Mouse (Mus musculus): Measurements from ENCODE around the gene Cisd1.

Gene Cisd1

GRCm38 (mm10) chr10:71348637-71349280 is 4.0 kb upstream of the Cisd1 start:
- DNase-seq (ENCODE audit: low spot score in 2 of 2), result no peak

- DNase-seq (ENCODE audit: low spot score in 2 of 2), result peak; percentile 30 to 39
Observed at GRCm38 (mm10) chr10:71347964-71348636, 3.3 kb upstream of the Cisd1 start.

GRCm38 (mm10) chr10:71347509-71347949 is 2.8 kb upstream of the Cisd1 start, which contains the start of gene Ipmk:
Gene Ipmk (plus strand): TSS chr10:71347763.
- DNase-seq (ENCODE audit: low spot score in 2 of 2), result peak; percentile 96 to 99

- DNase-seq (ENCODE audit: low spot score in 2 of 2), result no peak
Observed at GRCm38 (mm10) chr10:71346722-71347508, 2.2 kb upstream of the Cisd1 start.

- DNase-seq (ENCODE audit: low spot score in 2 of 2), result no peak
Observed at GRCm38 (mm10) chr10:71346106-71346505, 1.4 kb upstream of the Cisd1 start.

- no peak for DNase-seq (ENCODE audit: low spot score in 2 of 2)
Observed at GRCm38 (mm10) chr10:71343567-71344265, 1.0 kb downstream of the Cisd1 start.

- DNase-seq (ENCODE audit: low spot score in 2 of 2), result no peak
Observed at GRCm38 (mm10) chr10:71343130-71343529, 1.6 kb downstream of the Cisd1 start.

- no peak for DNase-seq (ENCODE audit: low spot score in 2 of 2)
Observed at GRCm38 (mm10) chr10:71342030-71342805, 2.5 kb downstream of the Cisd1 start.

GRCm38 (mm10) chr10:71341290-71341689 is 3.5 kb downstream of the Cisd1 start:
- no peak for DNase-seq (ENCODE audit: low spot score in 2 of 2)

GRCm38 (mm10) chr10:71340195-71340594 is 4.6 kb downstream of the Cisd1 start:
- DNase-seq (ENCODE audit: low spot score in 2 of 2), result no peak

GRCm38 (mm10) chr10:71339463-71339862 is 5.3 kb downstream of the Cisd1 start:
- DNase-seq (ENCODE audit: low spot score in 2 of 2), result no peak

- no peak for DNase-seq (ENCODE audit: low spot score in 2 of 2)
Observed at GRCm38 (mm10) chr10:71338156-71338905, 6.4 kb downstream of the Cisd1 start.

GRCm38 (mm10) chr10:71337733-71338132 is 7.0 kb downstream of the Cisd1 start:
- DNase-seq (ENCODE audit: low spot score in 2 of 2), result no peak

- DNase-seq (ENCODE audit: low spot score in 2 of 2), result no peak
Observed at GRCm38 (mm10) chr10:71332859-71333258, 11.9 kb downstream of the Cisd1 start.

- no peak for DNase-seq (ENCODE audit: low spot score in 2 of 2)
Observed at GRCm38 (mm10) chr10:71332376-71332775, 12.4 kb downstream of the Cisd1 start.

- DNase-seq (ENCODE audit: low spot score in 2 of 2), result no peak
Observed at GRCm38 (mm10) chr10:71331908-71332307, 12.8 kb downstream of the Cisd1 start.

GRCm38 (mm10) chr10:71330070-71330469 is 14.7 kb downstream of the Cisd1 start:
- no peak for DNase-seq (ENCODE audit: low spot score in 2 of 2)

- no peak for DNase-seq (ENCODE audit: low spot score in 2 of 2)
Observed at GRCm38 (mm10) chr10:71329295-71329694, 15.5 kb downstream of the Cisd1 start.

GRCm38 (mm10) chr10:71328870-71329269 is 15.9 kb downstream of the Cisd1 start:
- no peak for DNase-seq (ENCODE audit: low spot score in 2 of 2)

- no peak for DNase-seq (ENCODE audit: low spot score in 2 of 2)
Observed at GRCm38 (mm10) chr10:71328382-71328781, 16.4 kb downstream of the Cisd1 start.

Measured in frontal cortex, postnatal 14 days (tissue).